Mouse (Mus musculus) thymus, postnatal 25 days (tissue): ENCODE results near the gene Frem3.
A peak's percentile ranks its signal among the peaks of the same experiment; 100 is the strongest.

Experiments used
- DNase-seq: peaks from one replicate; pipeline ENCODE4 v3.0.0; 2022

Frem3 gene

DNA sequence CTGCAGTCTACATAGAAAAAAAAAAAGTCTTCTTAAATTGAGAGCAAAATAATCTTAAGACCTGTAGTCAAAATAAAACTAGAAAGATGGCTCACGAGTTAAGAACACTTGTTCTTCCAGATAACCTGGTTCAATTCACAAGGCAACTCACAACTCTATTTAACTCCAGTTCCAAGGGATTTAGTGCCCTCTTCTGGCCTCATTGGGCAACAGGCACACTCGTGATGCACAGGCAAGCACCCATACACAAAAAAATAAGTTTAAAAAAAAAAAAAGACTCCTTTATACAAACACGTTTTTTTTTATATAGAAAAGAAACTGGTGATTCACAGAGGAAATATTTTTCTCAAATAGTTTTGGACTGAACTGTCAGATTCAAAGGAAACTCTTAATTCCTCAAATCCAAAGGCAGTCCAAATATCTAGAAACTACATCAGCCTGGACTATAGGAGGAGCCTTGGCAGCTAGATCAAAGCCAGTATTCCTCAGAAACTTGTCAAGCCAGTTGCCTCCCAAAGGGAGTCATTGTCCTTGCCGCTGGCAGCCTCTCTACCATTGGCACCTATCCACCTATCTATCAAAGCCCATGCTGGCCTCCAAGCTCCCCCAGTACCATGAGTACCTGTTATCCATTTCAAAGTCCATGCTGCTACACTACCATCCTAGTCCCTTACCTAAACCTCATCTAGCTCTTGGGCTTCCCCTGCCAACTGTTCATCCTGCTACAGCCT, 100.0 kb downstream of the Frem3 start:
- DNase-seq: no peak

GRCm38 (mm10) chr8:80714461-80714860, 103.6 kb downstream of the Frem3 start:
- no peak for DNase-seq

DNA sequence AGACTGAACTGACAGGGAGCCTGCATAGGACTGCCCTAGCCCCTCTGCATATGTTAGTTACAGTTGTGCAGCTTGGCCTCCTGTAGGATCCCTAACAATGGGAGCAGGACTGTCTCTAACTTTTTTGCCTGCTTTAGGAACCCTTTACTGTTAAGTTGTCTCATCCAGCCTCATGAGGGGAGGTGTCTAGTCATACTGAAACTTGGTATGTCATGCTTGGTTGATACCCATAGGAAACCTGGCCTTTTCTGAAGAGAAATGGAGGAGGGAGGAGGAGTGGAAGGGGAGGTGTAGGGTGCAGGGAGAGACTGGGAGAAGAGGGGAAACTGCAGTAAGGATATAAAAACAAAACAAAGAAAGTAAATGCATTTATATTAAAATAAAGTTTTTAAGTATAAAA, 121.4 kb downstream of the Frem3 start:
- no peak for DNase-seq

DNA sequence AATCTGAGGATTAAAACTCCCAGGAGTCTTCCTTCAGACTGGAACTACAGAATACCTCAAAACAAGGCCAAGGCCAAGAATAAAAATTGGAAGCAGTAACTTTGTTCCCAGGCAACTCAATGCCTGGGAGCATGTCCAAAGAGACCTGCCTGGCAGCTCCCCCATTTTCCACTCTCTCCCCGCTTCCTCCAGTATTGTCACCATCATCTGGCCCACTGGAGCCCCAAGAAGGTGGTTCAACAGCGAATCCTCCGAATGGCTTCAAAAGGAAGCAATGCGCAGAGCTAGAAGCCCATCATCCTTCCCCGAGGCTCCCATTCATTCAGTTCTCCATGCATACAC, 127.1 kb downstream of the Frem3 start:
- DNase-seq: no peak

DNA sequence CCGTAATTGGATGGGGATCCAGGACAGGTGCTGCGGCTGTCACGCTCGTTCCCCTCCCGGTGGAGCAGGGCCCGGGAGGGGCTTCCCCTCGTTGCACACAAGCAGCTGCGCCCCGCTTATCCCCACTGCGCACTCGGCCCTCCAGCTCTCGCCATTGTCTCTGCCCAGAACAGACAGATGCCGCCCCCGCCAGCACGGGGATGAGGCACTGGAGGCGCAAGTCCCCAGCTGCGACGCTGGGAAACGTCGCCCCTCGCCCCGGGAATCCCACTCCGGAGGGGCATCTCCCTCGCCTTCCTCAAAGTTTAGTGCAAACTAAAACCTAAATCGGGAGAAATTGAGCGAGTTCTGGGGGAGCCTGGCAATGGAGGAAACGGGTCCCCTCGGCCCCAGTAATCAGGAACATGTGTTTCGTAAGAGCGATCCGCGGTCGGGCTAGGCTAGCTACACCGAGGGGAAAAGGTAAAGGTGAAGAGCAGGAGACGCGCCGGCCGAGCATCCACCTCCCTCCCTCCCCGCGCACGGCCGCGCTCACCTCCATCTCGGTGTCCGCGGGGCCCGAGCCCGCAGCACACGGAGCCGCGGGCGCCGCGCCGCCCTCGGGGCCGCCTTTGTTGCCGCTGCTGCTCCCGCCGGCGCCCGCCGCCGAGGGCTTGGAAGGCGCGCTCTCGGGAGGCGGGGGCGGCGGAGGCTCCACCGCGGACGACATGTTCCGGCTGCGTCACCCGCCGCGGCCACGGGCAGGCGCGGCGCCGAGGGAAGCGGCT, 127.7 kb downstream of the Frem3 start:
- peak; percentile 49 for DNase-seq

DNA sequence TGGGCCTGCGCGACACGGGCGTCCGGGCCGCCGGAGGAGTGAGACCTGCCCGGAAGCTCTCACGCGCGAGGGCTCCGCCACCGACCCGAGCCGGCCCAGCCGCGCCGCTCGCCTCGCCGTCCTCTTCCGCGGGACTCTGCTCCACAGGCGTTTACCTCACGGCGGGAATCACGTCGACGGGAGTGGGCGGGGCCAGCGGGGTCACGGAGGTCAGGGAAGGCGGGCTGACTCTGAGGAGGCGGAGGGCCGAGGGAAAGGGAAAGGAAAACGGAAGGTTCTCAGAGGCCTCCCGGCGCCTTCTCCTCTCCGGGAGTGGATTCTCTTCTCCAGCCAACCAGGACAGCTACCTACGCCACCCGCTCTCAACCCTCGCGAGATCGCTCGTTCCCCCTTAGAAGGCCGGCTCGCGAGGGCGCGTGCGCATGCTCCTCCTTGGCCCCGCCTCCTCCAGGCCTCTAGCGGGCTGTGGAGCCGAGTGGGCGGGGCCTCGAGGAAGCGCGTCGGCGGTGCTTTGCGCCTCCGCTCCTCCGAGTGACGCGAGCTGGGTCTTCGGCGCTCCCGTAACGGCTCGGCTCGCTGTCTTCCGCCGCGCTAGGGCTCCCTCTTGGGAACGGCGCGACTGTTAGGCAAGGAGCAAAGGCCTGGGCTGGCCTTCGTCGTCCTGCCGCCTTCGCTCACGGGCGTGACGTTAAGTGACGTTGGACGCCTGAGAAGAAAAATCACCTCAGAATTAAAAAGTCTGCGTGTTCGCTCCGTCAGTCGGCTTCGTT, 128.5 kb downstream of the Frem3 start, which contains the start of gene Smarca5:
Smarca5 (minus strand) TSS at position 343 of the 770 bp plus-strand sequence.
- DNase-seq: peak; percentile 95

DNA sequence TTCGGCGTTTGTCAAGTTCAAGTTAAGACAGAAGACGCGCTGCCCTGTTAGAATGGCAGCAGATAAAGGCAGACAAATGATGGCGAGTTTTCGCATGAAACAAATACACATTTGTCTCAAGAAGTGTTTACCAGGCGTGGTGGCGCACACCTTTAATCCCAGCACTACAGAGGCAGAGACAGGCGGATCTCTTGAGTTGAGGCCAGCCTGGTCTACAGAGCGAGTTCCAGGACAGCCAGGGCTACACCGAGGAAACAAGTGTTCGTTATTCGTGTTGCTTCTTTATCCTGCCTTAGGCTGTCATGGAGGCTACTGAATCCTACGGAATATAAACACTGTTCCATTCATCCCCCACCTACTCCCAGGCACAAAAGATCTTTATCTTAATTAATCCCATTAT, 129.1 kb downstream of the Frem3 start:
- no peak for DNase-seq
